Mouse (Mus musculus): ENCODE measurements around the gene Cbx3.
A peak's percentile ranks its signal among the peaks of the same experiment; 100 is the strongest.

Cbx3 gene

GRCm38 (mm10) chr6:51523807-51524320 is 53.7 kb downstream of the Cbx3 start, which contains the start of gene Snx10:
Gene Snx10 (plus strand): TSS chr6:51523901.
- DNase-seq (ENCODE audit: low spot score in 2 of 2) = peak; percentile 32 to 35

DNA sequence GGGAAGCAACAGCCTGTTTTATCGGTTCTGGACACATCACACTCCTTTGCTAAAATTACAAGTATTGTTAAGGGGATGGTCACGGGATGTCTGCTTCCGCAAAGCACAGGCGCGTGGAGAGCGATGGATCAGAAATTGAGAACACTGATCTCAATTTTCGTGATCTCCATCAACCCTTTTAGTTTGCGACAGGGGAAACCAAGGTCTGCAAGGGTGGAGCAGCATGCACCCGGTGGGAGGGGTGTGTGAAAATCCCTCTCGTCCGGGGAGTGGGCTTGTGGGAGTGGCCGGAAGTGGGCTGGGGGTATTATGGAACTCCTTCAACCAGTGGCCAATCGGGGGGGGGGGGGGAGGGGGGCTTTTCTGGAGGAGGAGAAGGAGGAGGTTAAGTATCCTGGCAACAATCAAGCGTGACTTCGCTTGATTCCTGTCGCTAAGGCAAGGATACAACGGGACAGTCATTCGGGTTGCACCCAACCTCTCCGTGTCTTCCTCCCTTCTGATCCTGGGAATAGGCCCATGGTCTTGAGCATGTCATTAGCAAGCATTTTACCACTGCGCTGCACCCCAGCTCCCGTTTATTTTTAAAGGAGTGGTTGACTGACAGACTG is 54.3 kb downstream of the Cbx3 start:
- peak in 1 of 2 experiments; percentile 19 for DNase-seq (ENCODE audit: low spot score in 2 of 2)

DNA sequence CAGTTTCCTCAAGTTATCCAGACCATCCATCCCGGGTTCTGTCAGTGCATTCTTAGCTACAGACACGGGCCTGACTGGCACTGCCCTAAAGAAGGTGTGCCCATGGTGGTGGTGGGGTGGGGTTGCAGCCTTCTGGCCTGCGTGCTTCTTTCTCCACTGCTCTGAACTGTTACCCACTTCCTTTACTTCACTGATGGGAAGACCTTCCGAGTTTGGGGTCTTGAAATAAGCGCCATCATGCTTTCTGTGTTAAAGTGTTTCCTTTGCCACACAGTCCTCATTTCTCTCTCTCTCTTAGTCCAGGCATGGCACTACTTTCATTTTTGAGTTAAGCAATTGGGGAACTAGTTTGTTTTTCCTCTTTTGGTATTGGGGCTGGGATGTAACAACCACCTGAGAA is 54.8 kb downstream of the Cbx3 start:
- no peak for DNase-seq (ENCODE audit: low spot score in 2 of 2)

GRCm38 (mm10) chr6:51529457-51529856 is 59.3 kb downstream of the Cbx3 start:
- no peak for DNase-seq (ENCODE audit: low spot score in 2 of 2)
